Mouse (Mus musculus) liver, embryonic 12.5 days (tissue): Measurements from ENCODE around the gene Prnp. TPM values are rescaled to one million over a fixed set of nuclear protein-coding genes. Genes with fewer than 3 reads are reported as not detected.

ENCODE experiments used
- ATAC-seq: fragments of 200-750 bp; cut with Nextera tagmentation; 2 replicates; pipeline ENCODE4 v1.8.0; 2017; ENCODE audit warnings: moderate number of reproducible peaks, mild to moderate bottlenecking, moderate library complexity
- H3K27ac ChIP-seq: fragments of 300-500 bp; sonication (generic); 2 replicates; pipeline ENCODE4 v1.5.1; 2016; ENCODE audit warnings: mild to moderate bottlenecking
- H3K27me3 ChIP-seq: fragments of 300-500 bp; sonication (generic); replicated peaks from 2 replicates; pipeline ENCODE4 v1.6.1; 2016; ENCODE audit warnings: mild to moderate bottlenecking, moderate library complexity
- H3K36me3 ChIP-seq: fragments of 300-500 bp; sonication (generic); 2 replicates; pipeline ENCODE4 v1.6.1; 2016; ENCODE audit warnings: mild to moderate bottlenecking, moderate library complexity
- H3K4me1 ChIP-seq: fragments of 300-500 bp; sonication (generic); 2 replicates; pipeline ENCODE4 v1.6.1; 2016
- H3K4me2 ChIP-seq: fragments of 300-500 bp; sonication (generic); 2 replicates; pipeline ENCODE4 v1.6.1; 2016; ENCODE audit warnings: mild to moderate bottlenecking, moderate library complexity
- H3K4me3 ChIP-seq: fragments of 300-500 bp; sonication (generic); 2 replicates; pipeline ENCODE4 v1.5.1; 2016; ENCODE audit warnings: mild to moderate bottlenecking, moderate library complexity
- H3K9ac ChIP-seq: fragments of 300-500 bp; sonication (generic); 2 replicates; pipeline ENCODE4 v1.6.1; 2016; ENCODE audit warnings: mild to moderate bottlenecking, moderate library complexity
- H3K9me3 ChIP-seq: fragments of 300-500 bp; sonication (generic); replicated peaks from 2 replicates; pipeline ENCODE4 v1.6.1; 2016; ENCODE audit warnings: mild to moderate bottlenecking, moderate library complexity
- WGBS: fragments of 180-500 bp; shearing (Covaris S2); methylation state at CpG from one replicate; pipeline ENCODE4 v1.1.7; 2016; ENCODE audit not compliant: insufficient replicate concordance; 5-methylcytosine and 5-hydroxymethylcytosine counted together
- polyA plus RNA-seq: library from polyadenylated mRNA; unstranded; fragments of >200 nt; fragmentation: Nextera tagmentation; extraction: Ambion mirVana; gene quantifications from 2 replicates; pipeline ENCODE4 v1.2.1, GENCODE M21; 2016

Prnp gene
- polyA plus RNA-seq, 1 experiment from 2014 or later: 37.9 TPM

- Histone ChIP-seq H3K4me1 (peaks cover 14% of the 10 kb centered on the region; the same call in 1 of the 2 replicates), H3K9me3 (no peaks in the 10 kb centered on the region), H3K4me3 (no peak overlapping the region), H3K36me3 (no peaks in the 10 kb centered on the region), H3K9ac (no peak overlapping the region), H3K27me3 (peaks cover 20% of the 10 kb centered on the region), H3K4me2 (no peak overlapping the region), H3K27ac (no peak overlapping the region)
- WGBS: 16% methylated on average over 7 of the region's 7 CpGs
- ATAC-seq: no peak
Observed at GRCm38 (mm10) chr2:131888233-131888632, 21.5 kb upstream of the Prnp start.

- H3K36me3 ChIP-seq: no peaks in the 10 kb centered on the region
- no peak overlapping the region for H3K4me3 ChIP-seq
- H3K27ac ChIP-seq: no peak overlapping the region
- H3K4me2 ChIP-seq: no peak overlapping the region
- no peaks in the 10 kb centered on the region for H3K9me3 ChIP-seq
- peaks cover 14% of the 10 kb centered on the region; the same call in 1 of the 2 replicates for H3K4me1 ChIP-seq
- H3K9ac ChIP-seq: no peak overlapping the region
- 44% methylated on average over 5 of the region's 5 CpGs for WGBS
- no peak for ATAC-seq
- H3K27me3 ChIP-seq: peaks cover 11% of the 10 kb centered on the region
Observed at GRCm38 (mm10) chr2:131892534-131892933, 17.2 kb upstream of the Prnp start.

GRCm38 (mm10) chr2:131895106-131895505 lies 14.6 kb upstream of the Prnp start:
- H3K9me3 ChIP-seq: no peaks in the 10 kb centered on the region
- no peak for ATAC-seq
- no peaks in the 10 kb centered on the region for H3K36me3 ChIP-seq
- no peak overlapping the region for H3K9ac ChIP-seq
- 71% methylated on average over 2 of the region's 2 CpGs for WGBS
- peaks cover 14% of the 10 kb centered on the region; the same call in 1 of the 2 replicates for H3K4me1 ChIP-seq
- peaks cover 5% of the 10 kb centered on the region for H3K27me3 ChIP-seq
- H3K4me2 ChIP-seq: no peak overlapping the region
- no peak overlapping the region for H3K4me3 ChIP-seq
- H3K27ac ChIP-seq: no peak overlapping the region

DNA sequence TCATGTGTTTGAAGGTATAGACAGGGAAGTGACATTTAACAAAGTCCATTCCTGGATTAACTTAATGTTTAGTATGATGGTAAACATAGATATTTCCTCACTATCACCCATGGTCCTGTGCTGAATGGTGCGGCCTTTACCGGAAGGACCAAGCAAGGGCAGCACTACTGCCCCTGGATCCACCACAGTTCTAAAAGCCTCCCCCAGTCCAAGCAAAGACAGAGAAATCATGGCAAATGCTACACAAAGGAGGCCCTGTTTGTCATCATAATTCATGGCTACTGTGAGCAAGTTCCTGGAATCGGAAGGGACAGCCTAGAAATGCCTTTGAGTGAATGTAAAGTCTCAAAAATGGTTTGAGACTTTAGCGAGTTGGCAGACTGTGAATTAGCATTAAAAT lies 13.7 kb upstream of the Prnp start:
- Histone ChIP-seq H3K27me3 (0 out of 2 replicates have a peak, but pooled peaks cover 4% of the 10 kb centered on the region), H3K4me2 (no peak overlapping the region), H3K27ac (no peak overlapping the region), H3K4me1 (peaks cover 9% of the 10 kb centered on the region; the same call in 1 of the 2 replicates), H3K9ac (no peak overlapping the region), H3K36me3 (no peaks in the 10 kb centered on the region), H3K9me3 (no peaks in the 10 kb centered on the region), H3K4me3 (no peak overlapping the region)
- no peak for ATAC-seq
- WGBS: 87% methylated on average over 4 of the region's 4 CpGs

GRCm38 (mm10) chr2:131897336-131898109 lies 12.2 kb upstream of the Prnp start:
- Histone ChIP-seq H3K27me3 (no peaks in the 10 kb centered on the region), H3K4me2 (no peak overlapping the region), H3K9me3 (no peaks in the 10 kb centered on the region), H3K27ac (no peak overlapping the region), H3K4me1 (no peaks in the 10 kb centered on the region), H3K36me3 (no peaks in the 10 kb centered on the region), H3K9ac (no peak overlapping the region), H3K4me3 (no peak overlapping the region)
- WGBS: 78% methylated on average over 12 of the region's 12 CpGs
- no peak for ATAC-seq

GRCm38 (mm10) chr2:131902423-131902822 lies 7.3 kb upstream of the Prnp start:
- Histone ChIP-seq H3K4me1 (peaks cover 36% of the 10 kb centered on the region), H3K9me3 (no peaks in the 10 kb centered on the region), H3K36me3 (no peaks in the 10 kb centered on the region), H3K27ac (no peak overlapping the region), H3K9ac (no peak overlapping the region), H3K4me2 (no peak overlapping the region), H3K27me3 (no peaks in the 10 kb centered on the region), H3K4me3 (no peak overlapping the region)
- WGBS: 63% methylated on average over 2 of the region's 3 CpGs
- ATAC-seq: no peak

DNA sequence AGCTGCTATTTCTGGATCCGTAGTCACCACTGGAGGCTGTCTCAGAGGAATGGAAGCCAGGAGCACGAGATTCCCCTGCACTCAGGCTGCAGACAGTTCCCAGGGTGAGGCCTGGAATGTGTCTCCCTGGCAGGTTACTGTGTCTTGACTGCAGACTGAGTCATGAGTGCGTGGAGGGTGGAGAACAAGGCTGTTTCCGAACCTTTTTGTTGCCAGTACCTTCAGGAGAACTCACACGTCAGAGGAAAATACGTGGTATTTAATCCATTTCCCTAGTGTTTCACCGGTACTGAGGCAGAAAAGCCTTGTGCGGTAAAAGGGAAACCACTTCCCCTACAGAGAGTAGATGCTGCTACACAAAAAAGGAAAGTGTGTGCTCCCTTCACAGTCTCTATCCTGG lies 6.9 kb upstream of the Prnp start:
- 32% methylated on average over 8 of the region's 8 CpGs for WGBS
- Histone ChIP-seq H3K9ac (no peak overlapping the region), H3K27ac (peak overlapping the region; percentile 37; the same call in 1 of the 2 replicates), H3K36me3 (no peaks in the 10 kb centered on the region), H3K27me3 (no peaks in the 10 kb centered on the region), H3K4me3 (no peak overlapping the region), H3K4me2 (no peak overlapping the region), H3K9me3 (no peaks in the 10 kb centered on the region), H3K4me1 (peaks cover 36% of the 10 kb centered on the region)
- no peak for ATAC-seq

GRCm38 (mm10) chr2:131905025-131905424 lies 4.7 kb upstream of the Prnp start:
- peak; percentile 88 for ATAC-seq
- Histone ChIP-seq H3K9me3 (no peaks in the 10 kb centered on the region), H3K9ac (0 out of 2 replicates have a peak overlapping the region, but pooled peaks have one; percentile 4), H3K4me1 (peaks cover 46% of the 10 kb centered on the region), H3K4me2 (peak overlapping the region; percentile 44), H3K4me3 (no peak overlapping the region), H3K27me3 (no peaks in the 10 kb centered on the region), H3K27ac (peak overlapping the region; percentile 88), H3K36me3 (no peaks in the 10 kb centered on the region)
- WGBS: 5% methylated on average over 5 of the region's 5 CpGs

DNA sequence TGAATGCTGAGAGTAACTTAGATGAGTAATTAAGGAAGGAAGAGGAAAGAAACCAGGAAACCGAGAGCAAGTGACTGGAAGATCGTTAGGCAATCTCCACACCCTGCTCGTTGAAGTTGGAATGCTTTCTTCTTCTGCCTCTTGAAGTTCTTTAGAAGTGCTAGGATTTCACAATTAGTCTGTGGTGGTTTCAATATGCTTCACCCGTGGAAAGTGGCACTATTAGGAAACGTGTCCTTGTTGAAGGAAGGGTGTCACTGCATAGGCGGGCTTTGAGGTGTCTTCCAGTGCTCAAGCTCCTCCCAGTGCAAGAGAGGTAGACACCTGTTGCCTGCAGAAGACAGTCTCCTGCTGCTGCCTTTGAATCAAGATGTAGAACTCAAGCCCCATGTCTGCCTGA lies 4.0 kb upstream of the Prnp start:
- ATAC-seq: no peak
- Histone ChIP-seq H3K9ac (0 out of 2 replicates have a peak overlapping the region, but pooled peaks have one; percentile 4), H3K4me2 (peak overlapping the region; percentile 44), H3K27ac (peak overlapping the region; percentile 88), H3K9me3 (no peaks in the 10 kb centered on the region), H3K36me3 (no peaks in the 10 kb centered on the region), H3K4me3 (no peak overlapping the region), H3K4me1 (peaks cover 54% of the 10 kb centered on the region), H3K27me3 (no peaks in the 10 kb centered on the region)
- 42% methylated on average over 6 of the region's 6 CpGs for WGBS

- Histone ChIP-seq H3K27ac (no peak overlapping the region), H3K9me3 (no peaks in the 10 kb centered on the region), H3K9ac (no peak overlapping the region), H3K27me3 (no peaks in the 10 kb centered on the region), H3K36me3 (no peaks in the 10 kb centered on the region), H3K4me2 (no peak overlapping the region), H3K4me1 (peaks cover 59% of the 10 kb centered on the region), H3K4me3 (no peak overlapping the region)
- no peak for ATAC-seq
- 83% methylated on average over 3 of the region's 3 CpGs for WGBS
Observed at GRCm38 (mm10) chr2:131906266-131906665, 3.5 kb upstream of the Prnp start.

- H3K27ac ChIP-seq: peak overlapping the region; percentile 27; the same call in 1 of the 2 replicates
- peaks cover 64% of the 10 kb centered on the region for H3K4me1 ChIP-seq
- H3K4me2 ChIP-seq: no peak overlapping the region
- no peak overlapping the region for H3K4me3 ChIP-seq
- H3K9me3 ChIP-seq: no peaks in the 10 kb centered on the region
- no peak overlapping the region for H3K9ac ChIP-seq
- no peaks in the 10 kb centered on the region for H3K36me3 ChIP-seq
- ATAC-seq: no peak
- H3K27me3 ChIP-seq: no peaks in the 10 kb centered on the region
- 69% methylated on average over 1 of the region's 1 CpGs for WGBS
Observed at GRCm38 (mm10) chr2:131906846-131907245, 2.9 kb upstream of the Prnp start.

DNA sequence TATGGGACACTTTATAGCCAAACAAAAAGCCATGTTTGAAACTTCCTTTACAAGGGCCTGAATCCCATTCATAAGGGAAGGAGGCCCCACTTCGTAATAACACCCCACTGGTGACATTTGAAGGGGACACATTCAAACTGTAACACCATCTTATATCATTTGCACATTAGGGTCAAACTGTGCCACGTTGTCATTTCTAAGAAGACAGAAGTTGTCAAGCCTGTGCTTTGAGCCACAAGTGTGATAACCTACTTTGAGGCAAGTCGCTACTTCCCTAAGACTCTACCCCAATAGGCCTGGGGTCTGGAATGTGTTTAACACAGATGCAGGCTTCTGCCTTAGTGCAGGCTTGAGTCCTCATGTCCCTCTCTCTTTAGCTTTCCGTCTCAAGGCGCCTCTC lies 2.4 kb upstream of the Prnp start:
- no peak overlapping the region for H3K9ac ChIP-seq
- no peaks in the 10 kb centered on the region for H3K27me3 ChIP-seq
- H3K36me3 ChIP-seq: no peaks in the 10 kb centered on the region
- ATAC-seq: no peak
- H3K4me2 ChIP-seq: no peak overlapping the region
- no peak overlapping the region for H3K4me3 ChIP-seq
- H3K9me3 ChIP-seq: no peaks in the 10 kb centered on the region
- 64% methylated on average over 5 of the region's 5 CpGs for WGBS
- H3K27ac ChIP-seq: no peak overlapping the region
- H3K4me1 ChIP-seq: peaks cover 67% of the 10 kb centered on the region
